Comparison of ENCODE assay signal across 10 mouse cellular contexts in genomic region chr13:101909026-101909425, GRCm38 (mm10).
DNase-seq lines count a peak whose midpoint lies in the region.
"Had no signal": no experiment of that assay in that cellular context is flagged by ENCODE, and none has a peak within 500 bp of the region (broad histone marks: within the 10 kb centered on the region; RNA-seq: fewer than 3 reads in every experiment).

No protein-coding gene starts in this region.

- no peak overlapping the region for H3K27ac ChIP-seq in hindbrain, embryonic 10.5 days
- H3K27ac ChIP-seq: kidney, embryonic 15.5 days; lung, embryonic 15.5 days had no signal

- H3K4me3 ChIP-seq in hindbrain, embryonic 10.5 days: no peak overlapping the region
- H3K4me3 ChIP-seq: kidney, embryonic 15.5 days; lung, embryonic 15.5 days had no signal

- no peaks in the 10 kb centered on the region for H3K36me3 ChIP-seq in hindbrain, embryonic 10.5 days
- H3K36me3 ChIP-seq: kidney, embryonic 15.5 days; lung, embryonic 15.5 days had no signal

- H3K4me1 ChIP-seq in hindbrain, embryonic 10.5 days (replicated peaks): no peaks in the 10 kb centered on the region
- H3K4me1 ChIP-seq: kidney, embryonic 15.5 days had no signal

- WGBS in hindbrain, embryonic 10.5 days: 68% methylated on average over 5 of the region's 5 CpGs

- H3K27me3 ChIP-seq in hindbrain, embryonic 10.5 days (ENCODE audit: insufficient read depth, poor library complexity, severe bottlenecking): no peaks in the 10 kb centered on the region
- H3K27me3 ChIP-seq: kidney, embryonic 15.5 days; lung, embryonic 15.5 days had no signal

- no peaks in the 10 kb centered on the region for H3K9me3 ChIP-seq in hindbrain, embryonic 10.5 days
- H3K9me3 ChIP-seq: kidney, embryonic 15.5 days; lung, embryonic 15.5 days had no signal

- DNase-seq in adrenal gland, adult (ENCODE audit: inconsistent age in 2 of 2, low spot score in 1 of 2): peak; percentile 27 to 46
- DNase-seq in adrenal gland, adult 18-20 months (ENCODE audit: low spot score in 2 of 2): no peak
- DNase-seq in lung, postnatal 14 days: peak; percentile 17
- no peak for DNase-seq in lung, postnatal 4 days
- peak; percentile 13 to 15 for DNase-seq in layer of hippocampus, postnatal 36 days
- peak; percentile 40 for DNase-seq in right cerebral cortex, postnatal 14 days
- DNase-seq in hindbrain, embryonic 10.5 days (ENCODE audit: low spot score): no peak
- no peak for DNase-seq in ovary, postnatal 14 days (ENCODE audit: low spot score)

Comparison
In these comparisons a context has a peak if more than half of its experiments do, and no peak if none do; other contexts are left out.
1. DNase-seq: peak in adrenal gland, adult (2 of 2), lung, postnatal 14 days (single experiment), layer of hippocampus, postnatal 36 days (2 of 2) and right cerebral cortex, postnatal 14 days (single experiment); none in adrenal gland, adult 18-20 months (0 of 2), lung, postnatal 4 days (0 of 2), hindbrain, embryonic 10.5 days (single experiment) and ovary, postnatal 14 days (single experiment).